Mouse (Mus musculus): Measurements from ENCODE around the gene Sin3b. TPM values are rescaled to one million over a fixed set of nuclear protein-coding genes. Genes with fewer than 3 reads are reported as not detected.

The Sin3b gene
- polyA plus RNA-seq (2017; shearing (Covaris generic)) = 178 TPM

GRCm38 (mm10) chr8:72722769-72723650 lies at the start of gene Sin3b:
Sin3b (plus strand) TSS chr8:72723285.

GRCm38 (mm10) chr8:72761322-72762051 lies 38.4 kb downstream of the Sin3b start, which contains the start of gene F2rl3:
F2rl3 (plus strand) TSS chr8:72761880.

Other genes starting within 250 kb of the Sin3b start
- gene Cherp, start 248.1 kb upstream of the Sin3b start, polyA plus RNA-seq (2017; shearing (Covaris generic)) = 70.8 TPM
- gene Slc35e1, start 230.7 kb upstream of the Sin3b start, polyA plus RNA-seq (2017; shearing (Covaris generic)) = 166 TPM
- gene Med26, start 175.0 kb upstream of the Sin3b start, polyA plus RNA-seq (2017; shearing (Covaris generic)) = 18.8 TPM
- 74.4 TPM for gene Smim7, start 152.2 kb upstream of the Sin3b start, polyA plus RNA-seq (2017; shearing (Covaris generic))
- gene Tmem38a, start 151.2 kb upstream of the Sin3b start, polyA plus RNA-seq (2017; shearing (Covaris generic)) = 0.96 TPM
- gene Nwd1, start 76.6 kb upstream of the Sin3b start, polyA plus RNA-seq (2017; shearing (Covaris generic)) = 0.61 TPM
- 2.5 TPM for gene F2rl3, start 38.6 kb downstream of the Sin3b start, polyA plus RNA-seq (2017; shearing (Covaris generic))

Data from effector memory CD4-positive, alpha-beta T cell, adult 7 months (primary cell).